8 mouse cellular contexts compared by ENCODE assay signal in genomic region chr7:44818164-44818563, GRCm38 (mm10). TPM values are rescaled to one million over a fixed set of nuclear protein-coding genes. Genes with fewer than 3 reads are reported as not detected.
DNase-seq lines count a peak whose midpoint lies in the region; ATAC-seq and TF ChIP-seq lines count a peak whose summit lies in the region.

No protein-coding gene starts in this region.

- peak overlapping the region; percentile 80 for H3K4me2 ChIP-seq in hindbrain, embryonic 12.5 days (replicated peaks)
- peak overlapping the region; percentile 88 for H3K4me2 ChIP-seq in lung, embryonic 16.5 days (ENCODE audit: low read depth, low read length)
- H3K4me2 ChIP-seq in stomach, postnatal 0 days (replicated peaks; ENCODE audit: low read depth) = peak overlapping the region; percentile 80

- no peak for TF ChIP-seq EP300 in stomach, postnatal 0 days (optimal IDR thresholded peaks at IDR 0.05)

- peak; percentile 65 for TF ChIP-seq CTCF in stomach, postnatal 0 days (IDR thresholded peaks at IDR 0.05; ENCODE audit: low read depth)

- DNase-seq in embryo, embryonic 10 days (ENCODE audit: low spot score) = peak; percentile 3
- DNase-seq in embryo, embryonic 10.5 days (ENCODE audit: low spot score) = no peak
- peak; percentile 4 for DNase-seq in urinary bladder, postnatal 25 days (ENCODE audit: low spot score)
- no peak for DNase-seq in urinary bladder, adult 18-20 months (ENCODE audit: low spot score in 2 of 2)
- peak; percentile 45 for DNase-seq in stomach, postnatal 0 days (ENCODE audit: low spot score)

- no peaks in the 10 kb centered on the region for H3K9me3 ChIP-seq in hindbrain, embryonic 12.5 days (replicated peaks)
- no peaks in the 10 kb centered on the region for H3K9me3 ChIP-seq in lung, embryonic 16.5 days (ENCODE audit: control insufficient read depth, low read length)
- H3K9me3 ChIP-seq in stomach, postnatal 0 days (ENCODE audit: control insufficient read depth, low read length) = no peaks in the 10 kb centered on the region

- no peaks in the 10 kb centered on the region for H3K27me3 ChIP-seq in hindbrain, embryonic 12.5 days
- no peaks in the 10 kb centered on the region for H3K27me3 ChIP-seq in lung, embryonic 16.5 days (ENCODE audit: control insufficient read depth, insufficient read depth, low read depth, low read length)
- H3K27me3 ChIP-seq in stomach, postnatal 0 days (ENCODE audit: control insufficient read depth, insufficient read depth, low read length) = no peaks in the 10 kb centered on the region

- peak overlapping the region; percentile 89; the same call in 1 of the 2 replicates for H3K9ac ChIP-seq in hindbrain, embryonic 12.5 days
- H3K9ac ChIP-seq in lung, embryonic 16.5 days (ENCODE audit: low read length) = peak overlapping the region; percentile 96
- H3K9ac ChIP-seq in stomach, postnatal 0 days (ENCODE audit: low read length) = peak overlapping the region; percentile 95

- no peak for ATAC-seq in hindbrain, embryonic 12.5 days (ENCODE audit: low FRiP score)
- ATAC-seq in lung, embryonic 16.5 days (ENCODE audit: low read depth) = no peak
- no peak for ATAC-seq in stomach, postnatal 0 days (ENCODE audit: low FRiP score, low TSS enrichment)
- no peak for ATAC-seq in monocyte, adult 5-6 weeks (replicated peaks; ENCODE audit: insufficient number of reproducible peaks, low FRiP score, low TSS enrichment, poor library complexity, severe bottlenecking)

- no peak overlapping the region for H3K27ac ChIP-seq in hindbrain, embryonic 12.5 days
- no peak overlapping the region; the same call in 1 of the 2 replicates for H3K27ac ChIP-seq in lung, embryonic 16.5 days (ENCODE audit: low read length)
- H3K27ac ChIP-seq in stomach, postnatal 0 days (replicated peaks) = peak overlapping the region; percentile 70

- H3K4me1 ChIP-seq in hindbrain, embryonic 12.5 days = peaks cover 46% of the 10 kb centered on the region
- H3K4me1 ChIP-seq in lung, embryonic 16.5 days (replicated peaks; ENCODE audit: control insufficient read depth, insufficient read depth, low read length) = peaks cover 32% of the 10 kb centered on the region
- peaks cover 16% of the 10 kb centered on the region for H3K4me1 ChIP-seq in stomach, postnatal 0 days (replicated peaks; ENCODE audit: control insufficient read depth, insufficient read depth)

- H3K4me3 ChIP-seq in hindbrain, embryonic 12.5 days = peak overlapping the region; percentile 83
- peak overlapping the region; percentile 83 for H3K4me3 ChIP-seq in lung, embryonic 16.5 days (ENCODE audit: low read length)
- H3K4me3 ChIP-seq in stomach, postnatal 0 days (ENCODE audit: low read depth, low read length) = peak overlapping the region; percentile 18; the same call in 1 of the 2 replicates

- H3K36me3 ChIP-seq in hindbrain, embryonic 12.5 days = peaks cover 5% of the 10 kb centered on the region; the same call in 1 of the 2 replicates
- peaks cover 7% of the 10 kb centered on the region for H3K36me3 ChIP-seq in lung, embryonic 16.5 days (ENCODE audit: control insufficient read depth, insufficient read depth, low read length)
- no peaks in the 10 kb centered on the region for H3K36me3 ChIP-seq in stomach, postnatal 0 days (ENCODE audit: control insufficient read depth, insufficient read depth, low read length)

- 48% methylated on average over 2 of the region's 2 CpGs for WGBS in hindbrain, embryonic 12.5 days
- 15% methylated on average over 2 of the region's 2 CpGs for WGBS in lung, embryonic 16.5 days
- WGBS in stomach, postnatal 0 days = 8% methylated on average over 2 of the region's 2 CpGs

RNA-seq across cellular contexts. Expression of gene Atf5, which starts 1.7 kb away (rescaled TPM):
- polyA plus RNA-seq in hindbrain, embryonic 12.5 days (2016; fragmentation: Nextera tagmentation; extraction: Ambion mirVana) = 3.9 and 4.6 TPM in 2 replicates
- 3.3 and 3.5 TPM in 2 replicates for polyA plus RNA-seq in lung, embryonic 16.5 days (2015; fragmentation: Nextera tagmentation; extraction: Ambion mirVana)
- 7.3 and 7.7 TPM in 2 replicates for polyA plus RNA-seq in stomach, postnatal 0 days (2015; fragmentation: Nextera tagmentation; extraction: Ambion mirVana)
- 1.1 to 2.8 TPM (median 2.8 TPM) in 3 replicates for total RNA-seq in monocyte, adult 5-6 weeks (2017)

RNA-seq across cellular contexts. Expression of gene Il4i1, which starts 2.0 kb away (rescaled TPM):
- polyA plus RNA-seq in hindbrain, embryonic 12.5 days (2016; fragmentation: Nextera tagmentation; extraction: Ambion mirVana) = 1.8 and 2.5 TPM in 2 replicates
- 1.4 and 1.7 TPM in 2 replicates for polyA plus RNA-seq in lung, embryonic 16.5 days (2015; fragmentation: Nextera tagmentation; extraction: Ambion mirVana)
- 0.69 and 0.75 TPM in 2 replicates for polyA plus RNA-seq in stomach, postnatal 0 days (2015; fragmentation: Nextera tagmentation; extraction: Ambion mirVana)
- 1.1 to 5.2 TPM (median 3.7 TPM) in 3 replicates for total RNA-seq in monocyte, adult 5-6 weeks (2017)

RNA-seq across cellular contexts. Expression of gene Nup62, which starts 2.3 kb away (rescaled TPM):
- polyA plus RNA-seq in hindbrain, embryonic 12.5 days (2016; fragmentation: Nextera tagmentation; extraction: Ambion mirVana) = 69.8 and 73.9 TPM in 2 replicates
- polyA plus RNA-seq in lung, embryonic 16.5 days (2015; fragmentation: Nextera tagmentation; extraction: Ambion mirVana) = 88.6 and 98.6 TPM in 2 replicates
- 33.4 and 34.9 TPM in 2 replicates for polyA plus RNA-seq in stomach, postnatal 0 days (2015; fragmentation: Nextera tagmentation; extraction: Ambion mirVana)
- 34.3 to 35.3 TPM (median 35.2 TPM) in 3 replicates for total RNA-seq in monocyte, adult 5-6 weeks (2017)

RNA-seq across cellular contexts. Expression of gene Akt1s1, which starts 30.6 kb away (rescaled TPM):
- 99.3 and 101 TPM in 2 replicates for polyA plus RNA-seq in hindbrain, embryonic 12.5 days (2016; fragmentation: Nextera tagmentation; extraction: Ambion mirVana)
- polyA plus RNA-seq in lung, embryonic 16.5 days (2015; fragmentation: Nextera tagmentation; extraction: Ambion mirVana) = 92.3 and 95.6 TPM in 2 replicates
- polyA plus RNA-seq in stomach, postnatal 0 days (2015; fragmentation: Nextera tagmentation; extraction: Ambion mirVana) = 70.8 and 75.2 TPM in 2 replicates
- total RNA-seq in monocyte, adult 5-6 weeks (2017) = 11.6 to 33.0 TPM (median 13.0 TPM) in 3 replicates

RNA-seq across cellular contexts. Expression of gene Tbc1d17, which starts 30.7 kb away (rescaled TPM):
- 103 and 110 TPM in 2 replicates for polyA plus RNA-seq in hindbrain, embryonic 12.5 days (2016; fragmentation: Nextera tagmentation; extraction: Ambion mirVana)
- polyA plus RNA-seq in lung, embryonic 16.5 days (2015; fragmentation: Nextera tagmentation; extraction: Ambion mirVana) = 83.7 and 84.4 TPM in 2 replicates
- polyA plus RNA-seq in stomach, postnatal 0 days (2015; fragmentation: Nextera tagmentation; extraction: Ambion mirVana) = 45.4 and 48.0 TPM in 2 replicates
- 33.8 to 69.8 TPM (median 57.7 TPM) in 3 replicates for total RNA-seq in monocyte, adult 5-6 weeks (2017)

Comparison
In these comparisons a context has a peak if more than half of its experiments do, and no peak if none do; other contexts are left out.
1. DNase-seq: peak in embryo, embryonic 10 days (single experiment), urinary bladder, postnatal 25 days (single experiment) and stomach, postnatal 0 days (single experiment); none in embryo, embryonic 10.5 days (single experiment) and urinary bladder, adult 18-20 months (0 of 2).
2. H3K4me3 ChIP-seq: peak in every context shown above with its lines; median percentile 83 in hindbrain, embryonic 12.5 days; 83 in lung, embryonic 16.5 days; 18 in stomach, postnatal 0 days.
3. Peak in every context shown above with its lines, with median percentiles within 50 percentile points of each other: H3K4me2 ChIP-seq and H3K9ac ChIP-seq.